Mouse (Mus musculus): ENCODE results near the gene Apc2. TPM values are rescaled to one million over a fixed set of nuclear protein-coding genes. Genes with fewer than 3 reads are reported as not detected.

Gene Apc2
- polyA plus RNA-seq, 1 experiment: 0.57 TPM

GRCm38 (mm10) chr10:80357994-80358639 is 62.3 kb downstream of the Apc2 start:
- no peaks in the 10 kb centered on the region for H3K4me1 ChIP-seq (replicated peaks; ENCODE audit: control insufficient read depth, insufficient read depth, low read length)
- 8% methylated on average over 31 of the region's 31 CpGs for WGBS
- peaks cover 18% of the 10 kb centered on the region for H3K27me3 ChIP-seq (ENCODE audit: control insufficient read depth, insufficient read depth, low read length)
- no peak overlapping the region for H3K4me3 ChIP-seq (ENCODE audit: control insufficient read depth, insufficient read depth, low read length)
- H3K36me3 ChIP-seq (ENCODE audit: control insufficient read depth, insufficient read depth, low read length): no peaks in the 10 kb centered on the region
- no peak overlapping the region for H3K27ac ChIP-seq (ENCODE audit: control insufficient read depth, insufficient read depth, low read length)
- TF ChIP-seq POLR2A (IDR thresholded peaks at IDR 0.05; ENCODE audit: control insufficient read depth, extremely low read depth, insufficient read depth, low read length, poor library complexity) (no peak), CTCF (IDR thresholded peaks at IDR 0.05; ENCODE audit: borderline replicate concordance, control insufficient read depth, extremely low read depth, insufficient read depth, low read length, poor library complexity) (no peak)
- DNase-seq: no peak

GRCm38 (mm10) chr10:80363734-80364133 is 68.0 kb downstream of the Apc2 start:
- Histone ChIP-seq H3K36me3 (ENCODE audit: control insufficient read depth, insufficient read depth, low read length) (no peaks in the 10 kb centered on the region), H3K4me1 (replicated peaks; ENCODE audit: control insufficient read depth, insufficient read depth, low read length) (no peaks in the 10 kb centered on the region), H3K27ac (ENCODE audit: control insufficient read depth, insufficient read depth, low read length) (no peak overlapping the region), H3K4me3 (ENCODE audit: control insufficient read depth, insufficient read depth, low read length) (no peak overlapping the region), H3K27me3 (ENCODE audit: control insufficient read depth, insufficient read depth, low read length) (peaks cover 3% of the 10 kb centered on the region; the same call in 1 of the 2 replicates)
- no peak for DNase-seq
- TF ChIP-seq POLR2A (IDR thresholded peaks at IDR 0.05; ENCODE audit: control insufficient read depth, extremely low read depth, insufficient read depth, low read length, poor library complexity) (no peak), CTCF (IDR thresholded peaks at IDR 0.05; ENCODE audit: borderline replicate concordance, control insufficient read depth, extremely low read depth, insufficient read depth, low read length, poor library complexity) (no peak)
- WGBS: 67% methylated on average over 6 of the region's 6 CpGs

GRCm38 (mm10) chr10:80365736-80366135 is 70.0 kb downstream of the Apc2 start:
- H3K4me3 ChIP-seq (ENCODE audit: control insufficient read depth, insufficient read depth, low read length): no peak overlapping the region
- peaks cover 3% of the 10 kb centered on the region; the same call in 1 of the 2 replicates for H3K27me3 ChIP-seq (ENCODE audit: control insufficient read depth, insufficient read depth, low read length)
- no peaks in the 10 kb centered on the region for H3K36me3 ChIP-seq (ENCODE audit: control insufficient read depth, insufficient read depth, low read length)
- 64% methylated on average over 6 of the region's 6 CpGs for WGBS
- no peak overlapping the region for H3K27ac ChIP-seq (ENCODE audit: control insufficient read depth, insufficient read depth, low read length)
- TF ChIP-seq POLR2A (IDR thresholded peaks at IDR 0.05; ENCODE audit: control insufficient read depth, extremely low read depth, insufficient read depth, low read length, poor library complexity): no peak
- TF ChIP-seq CTCF (IDR thresholded peaks at IDR 0.05; ENCODE audit: borderline replicate concordance, control insufficient read depth, extremely low read depth, insufficient read depth, low read length, poor library complexity): no peak
- no peaks in the 10 kb centered on the region for H3K4me1 ChIP-seq (replicated peaks; ENCODE audit: control insufficient read depth, insufficient read depth, low read length)
- no peak for DNase-seq

Other genes starting within 250 kb of the Apc2 start
- 517 and 598 TPM in 2 replicates for gene Gpx4, start 248.8 kb upstream of the Apc2 start, polyA plus RNA-seq (2012; rRNA removed)
- 127 and 138 TPM in 2 replicates for gene Sbno2, start 190.4 kb upstream of the Apc2 start, polyA plus RNA-seq (2012; rRNA removed)
- 265 and 270 TPM in 2 replicates for gene Stk11, start 180.2 kb upstream of the Apc2 start, polyA plus RNA-seq (2012; rRNA removed)
- gene Atp5d, start 157.3 kb upstream of the Apc2 start, polyA plus RNA-seq (2012; rRNA removed): 1,163 and 1,361 TPM in 2 replicates
- gene Cbarp, start 155.1 kb upstream of the Apc2 start, polyA plus RNA-seq (2012; rRNA removed): 34.0 and 37.7 TPM in 2 replicates
- 342 and 374 TPM in 2 replicates for gene Midn, start 147.7 kb upstream of the Apc2 start, polyA plus RNA-seq (2012; rRNA removed)
- 173 and 193 TPM in 2 replicates for gene Cirbp, start 130.0 kb upstream of the Apc2 start, polyA plus RNA-seq (2012; rRNA removed)
- 11.1 and 14.8 TPM in 2 replicates for gene 1600002K03Rik, start 123.0 kb upstream of the Apc2 start, polyA plus RNA-seq (2012; rRNA removed)
- gene Efna2, start 116.5 kb upstream of the Apc2 start, polyA plus RNA-seq (2012; rRNA removed): 3.1 and 3.6 TPM in 2 replicates
- 111 and 113 TPM in 2 replicates for gene Mum1, start 69.5 kb upstream of the Apc2 start, polyA plus RNA-seq (2012; rRNA removed)
- 531 and 647 TPM in 2 replicates for gene Ndufs7, start 46.9 kb upstream of the Apc2 start, polyA plus RNA-seq (2012; rRNA removed)
- gene Gamt, start 35.0 kb upstream of the Apc2 start, polyA plus RNA-seq (2012; rRNA removed): 6.0 and 6.4 TPM in 2 replicates
- gene Dazap1, start 34.5 kb upstream of the Apc2 start, polyA plus RNA-seq (2012; rRNA removed): 134 and 166 TPM in 2 replicates
- gene Rps15, start 3.5 kb upstream of the Apc2 start, polyA plus RNA-seq (2012; rRNA removed): 2,172 and 2,371 TPM in 2 replicates
- 78.9 and 93.8 TPM in 2 replicates for gene 2310011J03Rik, start 24.6 kb downstream of the Apc2 start, polyA plus RNA-seq (2012; rRNA removed)
- 11.7 and 14.1 TPM in 2 replicates for gene Pcsk4, start 33.5 kb downstream of the Apc2 start, polyA plus RNA-seq (2012; rRNA removed)
- gene Reep6, start 34.0 kb downstream of the Apc2 start, polyA plus RNA-seq (2012; rRNA removed): 2.0 and 3.5 TPM in 2 replicates
- 4.6 and 9.0 TPM in 2 replicates for gene Adamtsl5, start 52.4 kb downstream of the Apc2 start, polyA plus RNA-seq (2012; rRNA removed)
- 0.17 and 0.22 TPM in 2 replicates for gene Plk5, start 60.5 kb downstream of the Apc2 start, polyA plus RNA-seq (2012; rRNA removed)
- 34.9 and 38.2 TPM in 2 replicates for gene Mex3d, start 91.7 kb downstream of the Apc2 start, polyA plus RNA-seq (2012; rRNA removed)
- gene Mbd3, start 103.6 kb downstream of the Apc2 start, polyA plus RNA-seq (2012; rRNA removed): 268 and 290 TPM in 2 replicates
- 1,246 and 1,699 TPM in 2 replicates for gene Uqcr11, start 110.9 kb downstream of the Apc2 start, polyA plus RNA-seq (2012; rRNA removed)
- gene Tcf3, start 137.7 kb downstream of the Apc2 start, polyA plus RNA-seq (2012; rRNA removed): 341 and 425 TPM in 2 replicates
- gene Onecut3, start 198.9 kb downstream of the Apc2 start, polyA plus RNA-seq (2012; rRNA removed): 0.03 and 0.10 TPM in 2 replicates
- 0.20 and 0.31 TPM in 2 replicates for gene Atp8b3, start 243.1 kb downstream of the Apc2 start, polyA plus RNA-seq (2012; rRNA removed)